Mouse (Mus musculus) ES-Bruce4 (cell line): ENCODE measurements around the gene Eea1. TPM values are rescaled to one million over a fixed set of nuclear protein-coding genes. Genes with fewer than 3 reads are reported as not detected.
"Not testable (repeated sequence)": the region's sequence is repeated elsewhere in the genome, so short reads cannot be mapped to it uniquely, and the experiment has no call there.

ENCODE experiments used
- H3K27ac ChIP-seq: 2 replicates; pipeline ENCODE4 v1.5.1; 2012; ENCODE audit warnings: low read length, inconsistent platforms; ENCODE audit not compliant: insufficient read depth
- H3K27me3 ChIP-seq: 2 replicates; pipeline ENCODE4 v1.6.1; 2012; ENCODE audit warnings: mild to moderate bottlenecking, low read length, inconsistent platforms; ENCODE audit not compliant: control insufficient read depth, poor library complexity, insufficient read depth, severe bottlenecking
- H3K36me3 ChIP-seq: 2 replicates; pipeline ENCODE4 v1.6.1; 2012; ENCODE audit warnings: inconsistent platforms, mild to moderate bottlenecking, low read length, moderate library complexity; ENCODE audit not compliant: control insufficient read depth, poor library complexity, insufficient read depth, severe bottlenecking
- H3K4me1 ChIP-seq: one replicate; pipeline ENCODE4 v1.8.1; 2011; ENCODE audit warnings: low read length; ENCODE audit not compliant: control insufficient read depth, insufficient read depth
- H3K4me3 ChIP-seq: 2 replicates; pipeline ENCODE4 v1.5.1; 2011; ENCODE audit warnings: low read depth, mild to moderate bottlenecking, low read length
- H3K9ac ChIP-seq: 2 replicates; pipeline ENCODE4 v1.6.1; 2012; ENCODE audit warnings: low read depth, mild to moderate bottlenecking, inconsistent platforms; ENCODE audit not compliant: poor library complexity, severe bottlenecking
- H3K9me3 ChIP-seq: replicated peaks from 2 replicates; pipeline ENCODE4 v1.6.1; 2012; ENCODE audit warnings: mild to moderate bottlenecking, low read length, inconsistent platforms; ENCODE audit not compliant: control insufficient read depth, poor library complexity, insufficient read depth, severe bottlenecking
- CTCF ChIP-seq: IDR thresholded peaks from one replicate; pipeline ENCODE4 v1.8.1; 2011; ENCODE audit warnings: low read depth, low read length
- EP300 ChIP-seq: IDR thresholded peaks from 2 replicates; pipeline ENCODE4 v1.6.1; 2011; ENCODE audit warnings: low read depth, low read length; ENCODE audit not compliant: insufficient read depth
- POLR2A ChIP-seq: IDR thresholded peaks from one replicate; pipeline ENCODE4 v1.8.1; 2011; ENCODE audit warnings: low read length; ENCODE audit not compliant: insufficient read depth
- polyA plus RNA-seq: library from polyadenylated mRNA; stranded (reverse); fragments of >200 nt; gene quantifications from 2 replicates; pipeline ENCODE4 v1.2.4, GENCODE M21; 2011; ENCODE audit warnings: low read depth; ENCODE audit not compliant: missing spikeins, insufficient read depth, insufficient read length

Eea1 gene
- polyA plus RNA-seq, 1 experiment, result 16.2 TPM

DNA sequence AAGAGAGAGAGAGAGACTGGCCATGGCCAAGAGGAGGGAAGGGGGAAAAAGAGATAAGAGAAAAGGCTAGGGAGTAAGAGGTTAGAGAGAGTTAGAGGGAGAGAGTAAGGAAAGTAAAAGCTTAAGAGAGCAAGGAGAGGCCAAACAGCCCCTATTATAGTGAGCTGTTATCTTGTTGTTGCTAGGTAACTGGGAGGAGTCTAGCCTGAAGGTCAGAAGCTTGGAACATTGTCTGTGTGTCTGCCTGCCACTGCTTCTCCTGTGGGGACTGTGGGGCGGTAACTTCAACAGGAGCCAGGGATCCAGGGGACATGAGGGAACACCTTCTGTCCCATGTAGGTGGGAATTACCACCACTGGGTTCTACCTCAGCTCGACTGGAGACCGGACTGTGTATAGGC lies 108.1 kb downstream of the Eea1 start:
- no peaks in the 10 kb centered on the region for H3K4me1 ChIP-seq
- H3K36me3 ChIP-seq, result no peaks in the 10 kb centered on the region
- no peak overlapping the region for H3K9ac ChIP-seq
- H3K27ac ChIP-seq, result no peak overlapping the region
- no peaks in the 10 kb centered on the region for H3K9me3 ChIP-seq
- no peaks in the 10 kb centered on the region for H3K27me3 ChIP-seq
- no peak overlapping the region for H3K4me3 ChIP-seq
- no peak for TF ChIP-seq EP300
- TF ChIP-seq CTCF, result no peak
- no peak for TF ChIP-seq POLR2A

DNA sequence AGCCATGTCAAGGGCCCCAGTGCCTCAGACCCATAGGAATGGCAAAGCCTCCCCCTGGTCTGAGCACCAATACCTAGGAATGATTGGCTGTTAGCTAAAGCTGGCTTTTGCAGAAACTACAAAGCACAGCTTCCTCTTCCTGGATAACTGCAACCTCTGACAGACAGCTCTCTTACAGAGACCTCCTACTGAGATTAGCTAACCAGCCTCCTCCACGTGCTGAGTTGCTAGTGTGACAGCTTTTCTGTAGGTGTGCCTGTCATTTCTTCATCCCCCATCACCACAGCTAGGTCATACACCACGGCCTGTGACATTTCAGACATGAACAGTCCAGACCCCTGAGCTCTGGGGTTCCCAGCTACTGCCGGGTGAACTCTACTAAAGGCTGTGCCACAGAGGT lies 126.9 kb downstream of the Eea1 start:
- H3K4me1 ChIP-seq, result no peaks in the 10 kb centered on the region

DNA sequence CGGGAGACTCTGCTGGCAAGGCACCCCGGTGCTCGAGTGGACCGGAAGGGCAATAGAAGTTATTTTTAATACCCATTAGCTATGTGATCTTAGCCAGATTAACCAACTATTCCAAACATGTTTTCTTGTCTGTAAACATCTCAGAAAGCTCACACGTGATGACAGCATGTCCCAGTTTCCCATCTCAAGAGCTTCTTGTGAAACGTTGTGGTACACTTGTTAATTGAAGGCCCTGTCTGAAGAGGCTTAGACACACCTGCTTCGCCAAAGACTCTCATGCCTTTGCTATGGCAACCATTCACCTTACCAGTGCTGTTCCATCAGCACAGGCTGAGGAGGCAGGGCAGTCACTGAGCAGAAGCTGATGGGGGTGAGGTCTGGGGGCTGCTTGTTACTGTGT lies 133.9 kb downstream of the Eea1 start:
- Histone ChIP-seq H3K9ac (no peak overlapping the region), H3K9me3 (no peaks in the 10 kb centered on the region), H3K4me1 (no peaks in the 10 kb centered on the region), H3K27ac (no peak overlapping the region), H3K27me3 (no peaks in the 10 kb centered on the region), H3K36me3 (no peaks in the 10 kb centered on the region), H3K4me3 (no peak overlapping the region)
- TF ChIP-seq EP300 (no peak), POLR2A (no peak), CTCF (no peak)

More for the DNA sequence above, 126.9 kb downstream of the Eea1 start:
- TF ChIP-seq POLR2A (no peak), EP300 (no peak), CTCF (no peak)
- Histone ChIP-seq H3K27ac (no peak overlapping the region), H3K9me3 (no peaks in the 10 kb centered on the region), H3K27me3 (no peaks in the 10 kb centered on the region), H3K36me3 (no peaks in the 10 kb centered on the region), H3K9ac (no peak overlapping the region), H3K4me3 (no peak overlapping the region)

DNA sequence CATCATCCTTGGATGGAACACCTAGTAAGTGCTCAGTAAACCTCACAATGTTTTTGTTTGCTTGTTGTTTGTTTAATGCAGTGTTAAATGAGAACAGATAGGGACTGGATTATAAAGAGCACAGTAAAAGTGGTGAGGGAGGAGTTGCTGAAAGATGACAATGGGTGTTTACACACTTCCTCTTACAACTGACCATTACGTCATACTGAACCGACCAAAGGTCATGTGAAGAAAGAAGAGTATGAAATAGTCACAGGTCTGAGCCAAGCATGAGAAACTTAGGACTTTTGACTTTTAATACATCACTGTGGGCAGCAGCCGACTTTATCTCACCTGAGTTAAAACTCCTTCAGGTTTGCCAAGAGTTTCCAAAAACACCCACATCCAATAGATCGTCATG lies 135.0 kb downstream of the Eea1 start:
- Histone ChIP-seq H3K36me3 (no peaks in the 10 kb centered on the region), H3K27me3 (no peaks in the 10 kb centered on the region), H3K9ac (no peak overlapping the region), H3K9me3 (no peaks in the 10 kb centered on the region), H3K4me3 (no peak overlapping the region), H3K4me1 (no peaks in the 10 kb centered on the region), H3K27ac (no peak overlapping the region)
- TF ChIP-seq EP300 (no peak), POLR2A (no peak), CTCF (no peak)

DNA sequence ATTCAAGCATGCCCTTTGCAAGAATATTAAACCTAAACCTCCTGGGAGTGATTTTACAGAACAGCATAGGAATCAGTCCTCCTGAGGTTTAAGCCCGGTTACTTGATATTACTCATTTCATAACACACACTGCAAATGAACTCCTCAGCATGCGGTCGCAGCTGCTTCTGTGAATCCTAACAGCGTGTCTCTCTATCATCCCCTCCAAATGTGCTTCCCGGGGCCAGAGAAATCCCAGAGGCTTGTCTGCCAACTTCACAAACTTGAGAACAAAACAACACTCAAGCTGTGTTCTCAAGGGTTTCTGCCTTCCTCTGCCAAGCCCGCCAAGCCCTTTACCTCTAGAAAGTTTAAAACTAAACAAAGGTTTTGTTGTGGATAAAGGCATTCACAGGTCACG lies 135.4 kb downstream of the Eea1 start:
- no peaks in the 10 kb centered on the region for H3K36me3 ChIP-seq
- TF ChIP-seq EP300 (no peak), CTCF (no peak)
- H3K9me3 ChIP-seq, result no peaks in the 10 kb centered on the region
- no peaks in the 10 kb centered on the region for H3K27me3 ChIP-seq
- no peak overlapping the region for H3K4me3 ChIP-seq
- H3K27ac ChIP-seq, result no peak overlapping the region
- no peak overlapping the region for H3K9ac ChIP-seq
- no peaks in the 10 kb centered on the region for H3K4me1 ChIP-seq

DNA sequence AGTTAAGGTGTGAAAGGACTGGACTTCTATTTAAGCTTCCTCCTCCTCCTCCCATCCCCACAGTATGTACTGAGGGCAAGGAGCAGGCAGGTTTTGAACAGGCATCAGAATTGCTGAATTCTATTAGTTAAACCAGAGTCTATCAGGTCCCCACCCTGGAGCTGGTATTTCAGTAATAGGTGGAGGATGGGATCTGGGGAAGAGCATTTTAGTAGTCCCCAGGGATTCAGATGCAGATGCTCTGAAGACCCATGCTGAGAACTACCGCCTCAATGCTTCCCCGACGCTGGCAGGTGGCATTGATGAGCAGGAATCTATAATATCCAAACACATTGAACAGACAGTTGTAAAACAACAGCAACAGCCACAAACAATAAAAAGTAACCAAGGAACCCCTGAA lies 136.0 kb downstream of the Eea1 start:
- TF ChIP-seq EP300, result no peak
- no peak for TF ChIP-seq POLR2A
- no peak for TF ChIP-seq CTCF
- H3K4me1 ChIP-seq, result no peaks in the 10 kb centered on the region

DNA sequence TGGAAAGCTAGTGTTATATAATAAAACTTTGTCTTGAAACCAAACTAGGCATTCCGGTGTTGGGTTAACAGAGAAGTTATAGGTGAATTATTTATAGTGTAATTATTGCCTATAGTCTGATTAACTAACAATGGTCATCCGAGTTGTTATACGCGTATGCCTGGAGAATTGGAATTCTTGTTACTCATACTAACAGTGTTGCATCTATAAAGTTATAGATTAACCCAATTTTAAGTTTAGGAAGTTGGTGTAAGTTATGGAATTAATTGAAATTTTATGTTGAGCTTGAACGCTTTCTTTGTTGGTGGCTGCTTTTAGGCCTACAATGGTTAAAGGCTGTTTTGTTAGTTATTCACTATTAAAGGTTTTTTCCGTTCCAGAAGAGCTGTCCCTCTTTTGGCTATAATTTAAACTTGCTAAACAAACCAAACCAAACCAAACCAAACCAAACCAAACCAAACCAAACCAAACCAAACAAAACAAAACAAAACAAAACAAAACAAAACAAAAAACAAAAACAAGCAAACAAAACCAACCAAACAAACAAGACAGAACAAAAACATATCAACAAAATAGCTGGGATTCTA lies 137.1 kb downstream of the Eea1 start:
- not testable (repeated sequence) for H3K27me3 ChIP-seq, H3K9ac ChIP-seq, H3K4me3 ChIP-seq, H3K9me3 ChIP-seq, H3K36me3 ChIP-seq, H3K4me1 ChIP-seq, H3K27ac ChIP-seq

More for the DNA sequence above, 136.0 kb downstream of the Eea1 start:
- Histone ChIP-seq H3K4me3 (no peak overlapping the region), H3K9me3 (no peaks in the 10 kb centered on the region), H3K27ac (no peak overlapping the region), H3K9ac (no peak overlapping the region), H3K27me3 (no peaks in the 10 kb centered on the region), H3K36me3 (no peaks in the 10 kb centered on the region)
